Mouse (Mus musculus) limb, embryonic 15.5 days (tissue): ENCODE measurements around the gene Gm17482. TPM values are rescaled to one million over a fixed set of nuclear protein-coding genes. Genes with fewer than 3 reads are reported as not detected.

Experiments
- ATAC-seq: fragments of 200-750 bp; cut with Nextera tagmentation; 2 replicates; pipeline ENCODE4 v1.8.0; 2017; ENCODE audit warnings: low read depth, moderate TSS enrichment; ENCODE audit not compliant: insufficient number of reproducible peaks, low FRiP score, low TSS enrichment
- H3K27ac ChIP-seq: fragments of 300-500 bp; sonication (generic); 2 replicates; pipeline ENCODE4 v1.5.1; 2015; ENCODE audit warnings: moderate library complexity, mild to moderate bottlenecking, inconsistent platforms
- H3K27me3 ChIP-seq: fragments of 300-500 bp; sonication (generic); 2 replicates; pipeline ENCODE4 v1.6.1; 2015; ENCODE audit warnings: inconsistent platforms
- H3K36me3 ChIP-seq: fragments of 300-500 bp; sonication (generic); 2 replicates; pipeline ENCODE4 v1.6.1; 2015; ENCODE audit warnings: inconsistent platforms
- H3K4me1 ChIP-seq: fragments of 300-500 bp; sonication (generic); 2 replicates; pipeline ENCODE4 v1.6.1; 2015; ENCODE audit warnings: inconsistent platforms
- H3K4me2 ChIP-seq: fragments of 300-500 bp; sonication (generic); 2 replicates; pipeline ENCODE4 v1.6.1; 2015; ENCODE audit warnings: mild to moderate bottlenecking, inconsistent platforms
- H3K4me3 ChIP-seq: fragments of 300-500 bp; sonication (generic); 2 replicates; pipeline ENCODE4 v1.5.1; 2015; ENCODE audit warnings: mild to moderate bottlenecking, inconsistent platforms
- H3K9ac ChIP-seq: fragments of 300-500 bp; sonication (generic); 2 replicates; pipeline ENCODE4 v1.6.1; 2015; ENCODE audit warnings: inconsistent platforms
- H3K9me3 ChIP-seq: fragments of 300-500 bp; sonication (generic); 2 replicates; pipeline ENCODE4 v1.6.1; 2016; ENCODE audit warnings: inconsistent platforms
- WGBS: fragments of 180-500 bp; shearing (Covaris S2); methylation state at CpG from one replicate; pipeline ENCODE4 v1.1.7; 2015; 5-methylcytosine and 5-hydroxymethylcytosine counted together
- polyA plus RNA-seq: library from polyadenylated mRNA; unstranded; fragments of >200 nt; fragmentation: Nextera tagmentation; extraction: Ambion mirVana; gene quantifications from 2 replicates; pipeline ENCODE4 v1.2.1, GENCODE M21; 2015

Gene Gm17482
- polyA plus RNA-seq: not detected in 2 replicates

- Histone ChIP-seq H3K27ac (no peak within 1 kb of the TSS), H3K4me1 (no peaks in the 10 kb centered on the region), H3K36me3 (no peaks in the 10 kb centered on the region), H3K4me3 (no peak within 1 kb of the TSS), H3K9me3 (no peaks in the 10 kb centered on the region), H3K9ac (no peak within 1 kb of the TSS), H3K4me2 (no peak within 1 kb of the TSS), H3K27me3 (no peaks in the 10 kb centered on the region)
- WGBS: 74% methylated on average over 4 of the region's 4 CpGs
- ATAC-seq: no peak
Measured at GRCm38 (mm10) chr6:115227043-115227442, at the start of gene Gm17482. Gm17482 (plus strand) TSS chr6:115227343.

- Histone ChIP-seq H3K4me3 (no peak overlapping the region), H3K4me1 (no peaks in the 10 kb centered on the region), H3K9me3 (no peaks in the 10 kb centered on the region), H3K9ac (no peak overlapping the region), H3K27me3 (no peaks in the 10 kb centered on the region), H3K4me2 (no peak overlapping the region), H3K36me3 (no peaks in the 10 kb centered on the region), H3K27ac (no peak overlapping the region)
- no peak for ATAC-seq
- WGBS: 20% methylated on average over 3 of the region's 3 CpGs
Measured at GRCm38 (mm10) chr6:115178826-115179225, 48.3 kb upstream of the Gm17482 start.

- Histone ChIP-seq H3K4me3 (no peak overlapping the region), H3K27ac (no peak overlapping the region), H3K4me2 (no peak overlapping the region), H3K36me3 (no peaks in the 10 kb centered on the region), H3K4me1 (no peaks in the 10 kb centered on the region), H3K9me3 (no peaks in the 10 kb centered on the region), H3K27me3 (no peaks in the 10 kb centered on the region), H3K9ac (no peak overlapping the region)
- WGBS: 61% methylated on average over 2 of the region's 2 CpGs
- ATAC-seq: no peak
Measured at GRCm38 (mm10) chr6:115181094-115181493, 46.0 kb upstream of the Gm17482 start.

- WGBS: 70% methylated on average over 7 of the region's 7 CpGs
- no peak for ATAC-seq
- H3K27me3 ChIP-seq: no peaks in the 10 kb centered on the region
- H3K4me1 ChIP-seq: no peaks in the 10 kb centered on the region
- no peak overlapping the region for H3K4me3 ChIP-seq
- no peak overlapping the region for H3K27ac ChIP-seq
- H3K9ac ChIP-seq: no peak overlapping the region
- no peaks in the 10 kb centered on the region for H3K9me3 ChIP-seq
- H3K4me2 ChIP-seq: no peak overlapping the region
- no peaks in the 10 kb centered on the region for H3K36me3 ChIP-seq
Measured at GRCm38 (mm10) chr6:115191111-115191510, 36.0 kb upstream of the Gm17482 start.

- Histone ChIP-seq H3K4me2 (no peak overlapping the region), H3K4me1 (no peaks in the 10 kb centered on the region), H3K9ac (no peak overlapping the region), H3K4me3 (no peak overlapping the region), H3K27ac (no peak overlapping the region), H3K9me3 (no peaks in the 10 kb centered on the region), H3K36me3 (no peaks in the 10 kb centered on the region), H3K27me3 (no peaks in the 10 kb centered on the region)
- 82% methylated on average over 3 of the region's 3 CpGs for WGBS
- ATAC-seq: no peak
Measured at GRCm38 (mm10) chr6:115200753-115201152, 26.4 kb upstream of the Gm17482 start.

- Histone ChIP-seq H3K4me3 (no peak overlapping the region), H3K27ac (no peak overlapping the region), H3K4me2 (no peak overlapping the region), H3K9me3 (no peaks in the 10 kb centered on the region), H3K36me3 (no peaks in the 10 kb centered on the region), H3K27me3 (no peaks in the 10 kb centered on the region), H3K9ac (no peak overlapping the region), H3K4me1 (no peaks in the 10 kb centered on the region)
- 62% methylated on average over 3 of the region's 3 CpGs for WGBS
- ATAC-seq: no peak
Measured at GRCm38 (mm10) chr6:115203029-115203428, 24.1 kb upstream of the Gm17482 start.

GRCm38 (mm10) chr6:115210187-115210586 is 17.0 kb upstream of the Gm17482 start:
- no peak for ATAC-seq
- no peak overlapping the region for H3K9ac ChIP-seq
- H3K27me3 ChIP-seq: no peaks in the 10 kb centered on the region
- no peak overlapping the region for H3K4me3 ChIP-seq
- H3K4me2 ChIP-seq: no peak overlapping the region
- H3K27ac ChIP-seq: no peak overlapping the region
- 51% methylated on average over 2 of the region's 2 CpGs for WGBS
- H3K36me3 ChIP-seq: no peaks in the 10 kb centered on the region
- H3K4me1 ChIP-seq: no peaks in the 10 kb centered on the region
- H3K9me3 ChIP-seq: no peaks in the 10 kb centered on the region

GRCm38 (mm10) chr6:115210820-115211219 is 16.3 kb upstream of the Gm17482 start:
- no peaks in the 10 kb centered on the region for H3K4me1 ChIP-seq
- 74% methylated on average over 3 of the region's 3 CpGs for WGBS
- no peaks in the 10 kb centered on the region for H3K27me3 ChIP-seq
- H3K36me3 ChIP-seq: no peaks in the 10 kb centered on the region
- no peak overlapping the region for H3K27ac ChIP-seq
- H3K9ac ChIP-seq: no peak overlapping the region
- H3K4me3 ChIP-seq: no peak overlapping the region
- ATAC-seq: no peak
- H3K9me3 ChIP-seq: no peaks in the 10 kb centered on the region
- no peak overlapping the region for H3K4me2 ChIP-seq

- H3K4me1 ChIP-seq: no peaks in the 10 kb centered on the region
- H3K36me3 ChIP-seq: no peaks in the 10 kb centered on the region
- no peak overlapping the region for H3K4me3 ChIP-seq
- ATAC-seq: no peak
- H3K9me3 ChIP-seq: no peaks in the 10 kb centered on the region
- WGBS: 62% methylated on average over 5 of the region's 5 CpGs
- no peak overlapping the region for H3K4me2 ChIP-seq
- H3K9ac ChIP-seq: no peak overlapping the region
- H3K27me3 ChIP-seq: no peaks in the 10 kb centered on the region
- H3K27ac ChIP-seq: no peak overlapping the region
Measured at GRCm38 (mm10) chr6:115212132-115212903, 14.8 kb upstream of the Gm17482 start.

- Histone ChIP-seq H3K4me2 (no peak overlapping the region), H3K27me3 (no peaks in the 10 kb centered on the region), H3K4me3 (no peak overlapping the region), H3K9me3 (no peaks in the 10 kb centered on the region), H3K4me1 (no peaks in the 10 kb centered on the region), H3K9ac (no peak overlapping the region), H3K36me3 (no peaks in the 10 kb centered on the region), H3K27ac (no peak overlapping the region)
- 47% methylated on average over 5 of the region's 5 CpGs for WGBS
- no peak for ATAC-seq
Measured at GRCm38 (mm10) chr6:115213129-115213528, 14.0 kb upstream of the Gm17482 start.

GRCm38 (mm10) chr6:115221215-115221641 is 5.9 kb upstream of the Gm17482 start:
- no peaks in the 10 kb centered on the region for H3K36me3 ChIP-seq
- no peaks in the 10 kb centered on the region for H3K27me3 ChIP-seq
- no peak overlapping the region for H3K9ac ChIP-seq
- WGBS: 77% methylated on average over 8 of the region's 8 CpGs
- no peaks in the 10 kb centered on the region for H3K9me3 ChIP-seq
- no peak overlapping the region for H3K27ac ChIP-seq
- ATAC-seq: no peak
- no peak overlapping the region for H3K4me2 ChIP-seq
- H3K4me3 ChIP-seq: no peak overlapping the region
- H3K4me1 ChIP-seq: no peaks in the 10 kb centered on the region

- H3K9ac ChIP-seq: no peak overlapping the region
Measured at GRCm38 (mm10) chr6:115225519-115225918, 1.6 kb upstream of the Gm17482 start.

More at GRCm38 (mm10) chr6:115225519-115225918, 1.6 kb upstream of the Gm17482 start:
- Histone ChIP-seq H3K4me1 (no peaks in the 10 kb centered on the region), H3K4me3 (no peak overlapping the region), H3K27me3 (no peaks in the 10 kb centered on the region), H3K9me3 (no peaks in the 10 kb centered on the region), H3K27ac (no peak overlapping the region), H3K4me2 (no peak overlapping the region), H3K36me3 (no peaks in the 10 kb centered on the region)
- ATAC-seq: no peak
- 56% methylated on average over 3 of the region's 3 CpGs for WGBS
